8 mouse cellular contexts compared by ENCODE assay signal in the genomic region with DNA sequence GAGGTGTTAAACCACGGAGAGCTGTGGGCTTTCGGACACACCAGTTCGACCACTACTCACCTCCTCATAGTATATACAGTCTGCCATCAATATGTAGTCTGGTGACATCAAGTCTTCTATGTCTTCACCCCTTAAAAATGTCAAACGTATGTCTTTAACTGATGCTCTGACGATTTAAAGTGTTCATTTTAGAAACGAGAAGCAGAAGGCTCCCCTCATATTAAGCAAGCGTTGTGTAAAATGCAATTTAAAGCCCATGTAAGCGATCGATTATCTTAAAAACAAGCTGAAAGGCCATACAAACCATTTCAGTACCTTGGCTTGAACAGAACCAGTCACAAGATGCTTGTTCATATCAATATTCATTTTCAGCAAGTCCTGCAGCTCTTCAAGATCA. TPM values are rescaled to one million over a fixed set of nuclear protein-coding genes. Genes with fewer than 3 reads are reported as not detected.
A peak's percentile ranks its signal among the peaks of the same experiment; 100 is the strongest.
DNase-seq lines count a peak whose midpoint lies in the region; ATAC-seq lines count a peak whose summit lies in the region.

No protein-coding gene starts in this region.

- H3K27me3 ChIP-seq in forebrain, embryonic 11.5 days (ENCODE audit: control insufficient read depth, insufficient read depth, low read length): no peaks in the 10 kb centered on the region
- no peaks in the 10 kb centered on the region for H3K27me3 ChIP-seq in liver, embryonic 12.5 days (replicated peaks)

- peak overlapping the region; percentile 84 for H3K4me3 ChIP-seq in forebrain, embryonic 11.5 days (ENCODE audit: low read depth, low read length)
- peak overlapping the region; percentile 83 for H3K4me3 ChIP-seq in liver, embryonic 12.5 days

- H3K27ac ChIP-seq in forebrain, embryonic 11.5 days (ENCODE audit: low read depth, low read length): no peak overlapping the region
- peak overlapping the region; percentile 85 for H3K27ac ChIP-seq in liver, embryonic 12.5 days

- ATAC-seq in frontal cortex, adult (ENCODE audit: low TSS enrichment): peak; percentile 23; the same call in 1 of the 2 replicates
- no peak for ATAC-seq in forebrain, embryonic 11.5 days (replicated peaks; ENCODE audit: low FRiP score)
- no peak for ATAC-seq in liver, embryonic 12.5 days

- H3K36me3 ChIP-seq in forebrain, embryonic 11.5 days (ENCODE audit: control insufficient read depth, insufficient read depth, low read length): no peaks in the 10 kb centered on the region; the same call in 1 of the 2 replicates
- peaks cover 47% of the 10 kb centered on the region for H3K36me3 ChIP-seq in liver, embryonic 12.5 days

- H3K9ac ChIP-seq in forebrain, embryonic 11.5 days (ENCODE audit: low read length): peak overlapping the region; percentile 96
- peak overlapping the region; percentile 91 for H3K9ac ChIP-seq in liver, embryonic 12.5 days

- H3K4me1 ChIP-seq in forebrain, embryonic 11.5 days (replicated peaks; ENCODE audit: control insufficient read depth, insufficient read depth, low read length): peaks cover 10% of the 10 kb centered on the region; the same call in 1 of the 2 replicates
- H3K4me1 ChIP-seq in liver, embryonic 12.5 days: peaks cover 38% of the 10 kb centered on the region

- DNase-seq in frontal cortex, postnatal 25 days (ENCODE audit: low spot score in 2 of 2): no peak
- DNase-seq in 3T3-L1 (ENCODE audit: low read depth, low spot score): peak; percentile 32
- no peak for DNase-seq in forebrain, embryonic 11.5 days (ENCODE audit: low spot score)
- DNase-seq in urinary bladder, postnatal 14 days (ENCODE audit: low spot score): no peak
- DNase-seq in frontal cortex, adult 2 months (ENCODE audit: extremely low spot score in 1 of 2, low spot score in 1 of 2): no peak
- no peak for DNase-seq in thymus, postnatal 25 days

- WGBS in forebrain, embryonic 11.5 days: 38% methylated on average over 9 of the region's 9 CpGs
- whole genome bisulfite sequencing in liver, embryonic 12.5 days (ENCODE audit: insufficient replicate concordance): 19% methylated on average over 9 of the region's 9 CpGs

- H3K9me3 ChIP-seq in forebrain, embryonic 11.5 days (ENCODE audit: control insufficient read depth, low read length): no peaks in the 10 kb centered on the region
- H3K9me3 ChIP-seq in liver, embryonic 12.5 days (replicated peaks): no peaks in the 10 kb centered on the region

- peak overlapping the region; percentile 84 for H3K4me2 ChIP-seq in forebrain, embryonic 11.5 days (ENCODE audit: low read depth, low read length, severe bottlenecking)
- peak overlapping the region; percentile 89 for H3K4me2 ChIP-seq in liver, embryonic 12.5 days

RNA-seq across cellular contexts. Expression of a gene that starts 0.6 kb away (rescaled TPM):
- 25.6 and 26.1 TPM in 2 replicates for polyA plus RNA-seq in forebrain, embryonic 11.5 days (2014; fragmentation: Nextera tagmentation; extraction: Ambion mirVana)
- 20.3 and 21.2 TPM in 2 replicates for polyA plus RNA-seq in liver, embryonic 12.5 days (2016; fragmentation: Nextera tagmentation; extraction: Ambion mirVana)
- polyA plus RNA-seq in frontal cortex, adult 2 months (2012; rRNA removed): 23.7 and 26.8 TPM in 2 replicates
